Mouse (Mus musculus) hindbrain, embryonic 12.5 days (tissue): ENCODE measurements around the gene Celf2. TPM values are rescaled to one million over a fixed set of nuclear protein-coding genes. Genes with fewer than 3 reads are reported as not detected.

Experiments
- ATAC-seq: fragments of 200-750 bp; cut with Nextera tagmentation; 2 replicates; pipeline ENCODE4 v1.8.0; 2017; ENCODE audit warnings: moderate TSS enrichment; ENCODE audit not compliant: low FRiP score
- H3K27ac ChIP-seq: fragments of 300-500 bp; sonication (generic); 2 replicates; pipeline ENCODE4 v1.5.1; 2016; ENCODE audit warnings: mild to moderate bottlenecking
- H3K27me3 ChIP-seq: fragments of 300-500 bp; sonication (generic); 2 replicates; pipeline ENCODE4 v1.6.1; 2016; ENCODE audit warnings: mild to moderate bottlenecking
- H3K36me3 ChIP-seq: fragments of 300-500 bp; sonication (generic); 2 replicates; pipeline ENCODE4 v1.6.1; 2016; ENCODE audit warnings: mild to moderate bottlenecking
- H3K4me1 ChIP-seq: fragments of 300-500 bp; sonication (generic); 2 replicates; pipeline ENCODE4 v1.6.1; 2016
- H3K4me2 ChIP-seq: fragments of 300-500 bp; sonication (generic); replicated peaks from 2 replicates; pipeline ENCODE4 v1.6.1; 2016; ENCODE audit warnings: mild to moderate bottlenecking
- H3K4me3 ChIP-seq: fragments of 300-500 bp; sonication (generic); 2 replicates; pipeline ENCODE4 v1.5.1; 2016; ENCODE audit warnings: mild to moderate bottlenecking
- H3K9ac ChIP-seq: fragments of 300-500 bp; sonication (generic); 2 replicates; pipeline ENCODE4 v1.6.1; 2016; ENCODE audit warnings: mild to moderate bottlenecking, moderate library complexity
- H3K9me3 ChIP-seq: fragments of 300-500 bp; sonication (generic); replicated peaks from 2 replicates; pipeline ENCODE4 v1.6.1; 2016; ENCODE audit warnings: mild to moderate bottlenecking
- WGBS: fragments of 180-500 bp; shearing (Covaris S2); methylation state at CpG from one replicate; pipeline ENCODE4 v1.1.7; 2016; 5-methylcytosine and 5-hydroxymethylcytosine counted together
- polyA plus RNA-seq: library from polyadenylated mRNA; unstranded; fragments of >200 nt; fragmentation: Nextera tagmentation; extraction: Ambion mirVana; gene quantifications from 2 replicates; pipeline ENCODE4 v1.2.1, GENCODE M21; 2016

The Celf2 gene
- polyA plus RNA-seq, 1 experiment from 2014 or later = 108 TPM

DNA sequence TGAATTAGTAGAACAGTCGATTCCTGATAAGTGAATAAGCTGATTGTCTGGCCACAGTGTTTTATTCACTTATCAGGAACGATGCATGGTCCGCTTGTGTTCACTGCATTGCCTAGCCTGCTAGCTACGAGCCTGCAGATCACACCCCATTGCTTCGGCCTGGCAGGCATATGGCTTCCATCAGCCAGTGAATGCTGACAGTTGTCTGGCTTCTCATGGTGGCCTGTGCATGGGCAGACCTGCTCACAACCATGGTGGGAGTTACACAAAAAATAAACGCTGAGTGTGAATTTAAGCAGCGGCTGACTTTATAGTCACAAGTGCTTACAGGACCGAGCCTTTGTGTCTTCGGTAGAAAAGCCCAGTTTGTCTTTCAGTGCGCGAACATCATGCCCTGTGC lies 969.3 kb downstream of the Celf2 start:
- no peak for ATAC-seq
- no peak overlapping the region for H3K4me2 ChIP-seq
- H3K9me3 ChIP-seq = no peaks in the 10 kb centered on the region
- no peak overlapping the region for H3K4me3 ChIP-seq
- 83% methylated on average over 11 of the region's 11 CpGs for whole genome bisulfite sequencing
- no peaks in the 10 kb centered on the region for H3K36me3 ChIP-seq
- no peaks in the 10 kb centered on the region for H3K27me3 ChIP-seq
- no peak overlapping the region for H3K27ac ChIP-seq
- H3K9ac ChIP-seq = no peak overlapping the region
- H3K4me1 ChIP-seq = 0 out of 2 replicates have a peak, but pooled peaks cover 4% of the 10 kb centered on the region

DNA sequence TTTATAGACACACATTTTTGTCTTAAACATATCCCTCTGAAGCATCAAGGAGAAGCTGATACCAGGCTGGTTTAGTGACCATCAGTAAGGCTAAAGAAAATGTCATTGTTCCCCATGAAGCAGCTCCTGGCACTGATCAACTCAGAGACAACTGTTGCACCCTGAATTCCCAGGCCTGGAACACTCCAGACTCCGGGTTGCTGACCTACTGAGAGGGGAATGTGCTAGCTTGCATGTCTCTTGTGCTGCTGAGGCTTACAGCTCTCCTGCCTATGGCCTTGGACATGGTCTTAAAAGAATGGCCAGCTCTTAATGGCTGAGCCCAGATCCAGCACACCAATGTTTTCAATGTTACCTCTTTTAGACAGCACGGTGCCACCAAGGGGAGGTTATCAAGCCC lies 970.9 kb downstream of the Celf2 start:
- Histone ChIP-seq H3K4me2 (no peak overlapping the region), H3K9me3 (no peaks in the 10 kb centered on the region), H3K27me3 (no peaks in the 10 kb centered on the region), H3K4me1 (0 out of 2 replicates have a peak, but pooled peaks cover 4% of the 10 kb centered on the region), H3K36me3 (no peaks in the 10 kb centered on the region), H3K27ac (no peak overlapping the region), H3K4me3 (no peak overlapping the region), H3K9ac (no peak overlapping the region)
- WGBS = 81% methylated on average over 2 of the region's 2 CpGs
- no peak for ATAC-seq

DNA sequence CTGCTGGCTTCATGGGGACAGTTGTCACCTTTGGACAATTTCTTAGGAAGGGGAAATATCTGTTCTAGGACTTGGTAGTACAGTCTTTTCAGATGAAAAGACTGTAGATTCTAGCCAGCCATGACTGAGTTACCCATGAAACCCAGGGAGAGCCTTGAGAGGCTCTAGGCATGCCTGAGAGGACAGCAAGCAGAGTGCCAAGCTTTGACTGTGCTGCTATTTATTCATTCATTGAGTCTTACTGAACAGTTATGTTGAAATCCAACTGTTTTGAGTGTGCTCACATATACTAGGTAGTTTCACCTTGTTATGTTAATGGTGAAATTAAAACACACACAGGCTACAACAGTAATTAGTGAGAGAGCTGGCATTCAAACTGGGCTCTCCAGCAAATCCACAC lies 971.3 kb downstream of the Celf2 start:
- Histone ChIP-seq H3K27me3 (no peaks in the 10 kb centered on the region), H3K9ac (no peak overlapping the region), H3K4me2 (no peak overlapping the region), H3K36me3 (no peaks in the 10 kb centered on the region), H3K27ac (no peak overlapping the region), H3K4me3 (no peak overlapping the region), H3K9me3 (no peaks in the 10 kb centered on the region), H3K4me1 (0 out of 2 replicates have a peak, but pooled peaks cover 4% of the 10 kb centered on the region)
- ATAC-seq = no peak

DNA sequence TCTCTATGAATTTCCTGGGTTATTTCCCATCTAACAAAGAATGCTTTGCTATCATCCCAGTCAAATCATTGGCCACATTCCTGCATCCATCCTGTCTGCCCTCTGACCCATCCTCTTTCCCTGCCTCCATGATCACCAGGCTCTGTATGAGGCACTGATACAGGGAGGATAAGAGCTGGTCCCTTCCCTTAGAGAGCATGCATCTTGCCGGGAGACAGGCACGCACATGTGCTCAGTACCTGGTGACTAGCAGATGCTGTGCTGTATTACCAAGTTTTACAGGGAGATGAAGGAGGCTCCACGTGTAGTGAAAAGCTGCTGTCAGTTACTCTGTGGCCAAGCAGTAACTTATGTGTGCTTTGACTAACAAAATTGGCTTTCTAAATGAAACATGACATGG lies 972.0 kb downstream of the Celf2 start:
- H3K9me3 ChIP-seq = no peaks in the 10 kb centered on the region
- no peak overlapping the region for H3K27ac ChIP-seq
- WGBS = 76% methylated on average over 3 of the region's 3 CpGs
- no peak overlapping the region for H3K9ac ChIP-seq
- 0 out of 2 replicates have a peak, but pooled peaks cover 4% of the 10 kb centered on the region for H3K4me1 ChIP-seq
- H3K36me3 ChIP-seq = no peaks in the 10 kb centered on the region
- no peak for ATAC-seq
- H3K4me2 ChIP-seq = no peak overlapping the region
- H3K4me3 ChIP-seq = no peak overlapping the region
- no peaks in the 10 kb centered on the region for H3K27me3 ChIP-seq

DNA sequence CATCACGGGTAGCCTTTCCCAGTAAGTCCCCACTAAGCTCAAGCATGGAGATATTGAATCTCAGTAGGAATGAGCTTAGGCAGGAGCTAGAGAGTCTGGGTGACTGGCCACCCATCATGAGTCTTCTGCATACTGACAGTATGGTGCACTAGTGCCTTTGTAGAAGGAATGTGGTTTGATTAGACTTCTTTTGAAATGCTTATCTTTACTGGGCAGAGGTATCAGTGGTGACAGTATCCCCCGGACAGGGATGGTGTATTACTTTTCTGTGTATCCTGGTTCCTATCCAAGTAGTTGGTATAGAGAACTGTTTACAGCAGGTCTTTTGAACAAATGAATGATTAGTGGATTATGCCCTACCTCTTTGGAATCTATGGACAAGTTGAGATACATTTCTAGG lies 973.0 kb downstream of the Celf2 start:
- Histone ChIP-seq H3K27me3 (no peaks in the 10 kb centered on the region), H3K4me3 (no peak overlapping the region), H3K36me3 (no peaks in the 10 kb centered on the region), H3K4me1 (0 out of 2 replicates have a peak, but pooled peaks cover 4% of the 10 kb centered on the region), H3K9me3 (no peaks in the 10 kb centered on the region), H3K9ac (no peak overlapping the region), H3K4me2 (no peak overlapping the region), H3K27ac (no peak overlapping the region)
- 88% methylated on average over 2 of the region's 2 CpGs for WGBS
- no peak for ATAC-seq

DNA sequence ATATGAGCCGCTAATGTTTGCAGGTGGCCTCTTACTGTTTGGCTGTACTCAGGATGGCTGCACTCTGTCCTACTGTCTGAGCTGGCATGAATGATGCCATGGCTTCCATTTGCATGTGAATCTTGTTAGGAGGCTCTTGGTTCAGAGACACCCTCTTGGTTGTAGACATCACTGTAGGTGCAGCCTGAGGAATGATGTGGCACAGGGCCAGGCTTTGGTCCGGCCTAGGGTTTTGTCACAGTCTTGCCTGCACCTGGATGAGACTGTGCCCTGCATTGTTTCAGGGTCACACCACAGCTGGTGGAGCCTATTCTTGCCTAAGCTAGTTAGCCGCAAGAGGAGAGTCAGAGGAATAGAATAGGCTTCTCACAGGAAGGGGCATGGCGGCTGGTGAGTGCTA lies 977.0 kb downstream of the Celf2 start:
- no peak for ATAC-seq
- H3K36me3 ChIP-seq = no peaks in the 10 kb centered on the region
- no peaks in the 10 kb centered on the region for H3K9me3 ChIP-seq
- H3K4me3 ChIP-seq = no peak overlapping the region
- WGBS = 60% methylated on average over 4 of the region's 4 CpGs
- no peak overlapping the region for H3K9ac ChIP-seq
- H3K4me2 ChIP-seq = no peak overlapping the region
- no peak overlapping the region for H3K27ac ChIP-seq
- no peaks in the 10 kb centered on the region for H3K4me1 ChIP-seq
- H3K27me3 ChIP-seq = no peaks in the 10 kb centered on the region

DNA sequence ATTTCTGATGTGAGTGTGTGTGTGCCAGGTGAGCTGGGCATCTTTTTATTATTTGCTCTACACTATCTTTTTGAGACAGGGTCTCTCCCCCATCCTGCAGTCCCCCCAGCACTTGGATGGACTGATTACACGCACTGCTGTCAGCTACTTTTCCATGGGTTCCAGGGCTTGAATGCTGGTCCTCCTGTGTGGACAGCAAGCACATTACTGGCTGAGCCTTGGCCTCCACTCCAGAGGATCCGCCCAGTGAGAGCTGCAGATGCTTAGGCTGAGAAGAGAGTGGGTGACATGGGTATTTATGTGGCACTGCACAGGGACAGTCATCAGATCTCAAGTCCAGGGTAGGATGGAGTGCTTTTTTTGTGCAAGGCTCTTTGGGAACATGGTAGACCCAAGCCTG lies 981.3 kb downstream of the Celf2 start:
- Histone ChIP-seq H3K4me3 (no peak overlapping the region), H3K9me3 (no peaks in the 10 kb centered on the region), H3K9ac (no peak overlapping the region), H3K4me2 (no peak overlapping the region), H3K36me3 (no peaks in the 10 kb centered on the region), H3K27me3 (no peaks in the 10 kb centered on the region), H3K27ac (no peak overlapping the region), H3K4me1 (no peaks in the 10 kb centered on the region)
- 91% methylated on average over 2 of the region's 2 CpGs for WGBS
- ATAC-seq = no peak

DNA sequence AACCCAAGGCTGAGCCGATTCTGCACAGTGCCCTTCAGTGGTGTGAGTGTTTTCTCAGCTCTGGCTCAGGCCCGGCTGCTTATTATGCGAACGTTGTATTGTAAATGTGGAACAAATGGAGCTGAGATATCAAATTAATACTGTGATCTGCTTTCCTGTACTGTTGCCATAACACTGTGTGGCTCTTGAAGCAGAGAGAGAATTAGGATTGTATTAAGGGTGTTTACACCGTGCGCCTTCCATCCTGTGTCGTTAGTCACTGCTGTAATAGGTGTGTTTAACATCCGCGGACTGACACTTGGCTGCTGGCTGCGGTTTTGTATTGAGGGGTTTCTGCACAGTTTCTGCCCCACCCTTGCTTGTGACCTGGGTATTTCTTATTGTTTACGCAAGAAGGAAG lies 982.5 kb downstream of the Celf2 start:
- H3K9me3 ChIP-seq = no peaks in the 10 kb centered on the region
- H3K27ac ChIP-seq = no peak overlapping the region
- peak; percentile 14; the same call in 1 of the 2 replicates for ATAC-seq
- H3K4me1 ChIP-seq = no peaks in the 10 kb centered on the region
- no peak overlapping the region for H3K9ac ChIP-seq
- H3K27me3 ChIP-seq = no peaks in the 10 kb centered on the region
- H3K4me3 ChIP-seq = no peak overlapping the region
- 84% methylated on average over 11 of the region's 11 CpGs for WGBS
- H3K36me3 ChIP-seq = no peaks in the 10 kb centered on the region
- no peak overlapping the region for H3K4me2 ChIP-seq

DNA sequence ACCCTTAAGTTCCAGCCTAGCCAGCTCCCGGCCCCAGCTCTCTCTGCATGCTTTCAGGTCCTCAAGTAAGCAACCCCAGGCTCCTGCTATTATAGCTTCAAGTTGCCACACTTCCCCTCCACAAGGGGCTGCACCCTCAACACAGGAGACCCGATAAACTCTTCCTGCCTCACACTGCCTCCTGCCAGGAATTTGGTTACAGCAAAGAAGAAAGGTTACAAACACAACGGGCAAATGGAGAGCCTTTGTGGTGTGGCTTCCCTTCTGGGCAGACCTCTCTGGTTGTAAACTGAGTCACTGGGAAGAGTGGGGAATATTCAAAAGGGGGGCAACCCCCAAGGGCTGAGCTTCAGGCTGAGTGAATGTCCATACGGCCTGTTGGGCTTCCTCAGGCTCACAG lies 983.1 kb downstream of the Celf2 start:
- Histone ChIP-seq H3K9me3 (no peaks in the 10 kb centered on the region), H3K4me1 (no peaks in the 10 kb centered on the region), H3K9ac (no peak overlapping the region), H3K27me3 (no peaks in the 10 kb centered on the region), H3K27ac (no peak overlapping the region), H3K4me3 (no peak overlapping the region), H3K36me3 (no peaks in the 10 kb centered on the region), H3K4me2 (no peak overlapping the region)
- WGBS = 61% methylated on average over 4 of the region's 4 CpGs
- ATAC-seq = no peak

DNA sequence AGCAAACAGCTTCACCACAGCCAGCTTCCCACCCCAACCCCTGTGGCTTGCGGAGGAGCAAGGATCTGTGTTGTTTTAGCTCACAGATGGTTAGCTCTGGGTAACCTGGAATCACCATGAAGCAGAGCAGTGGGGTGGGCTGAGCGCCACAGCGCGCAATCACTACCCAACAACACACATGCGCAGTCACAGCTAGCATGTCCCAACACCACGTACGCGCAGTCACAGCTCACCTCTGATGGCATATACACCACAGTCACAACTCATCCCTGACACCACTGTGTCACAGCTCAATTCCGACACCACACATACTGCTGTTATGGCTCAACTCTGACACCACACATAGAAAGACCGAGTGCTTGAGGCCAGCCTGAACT lies 985.5 kb downstream of the Celf2 start:
- Histone ChIP-seq H3K27me3 (no peaks in the 10 kb centered on the region), H3K9ac (no peak overlapping the region), H3K4me1 (no peaks in the 10 kb centered on the region), H3K4me2 (no peak overlapping the region), H3K9me3 (no peaks in the 10 kb centered on the region), H3K27ac (no peak overlapping the region), H3K36me3 (no peaks in the 10 kb centered on the region), H3K4me3 (no peak overlapping the region)
- 98% methylated on average over 10 of the region's 10 CpGs for WGBS
- no peak for ATAC-seq

DNA sequence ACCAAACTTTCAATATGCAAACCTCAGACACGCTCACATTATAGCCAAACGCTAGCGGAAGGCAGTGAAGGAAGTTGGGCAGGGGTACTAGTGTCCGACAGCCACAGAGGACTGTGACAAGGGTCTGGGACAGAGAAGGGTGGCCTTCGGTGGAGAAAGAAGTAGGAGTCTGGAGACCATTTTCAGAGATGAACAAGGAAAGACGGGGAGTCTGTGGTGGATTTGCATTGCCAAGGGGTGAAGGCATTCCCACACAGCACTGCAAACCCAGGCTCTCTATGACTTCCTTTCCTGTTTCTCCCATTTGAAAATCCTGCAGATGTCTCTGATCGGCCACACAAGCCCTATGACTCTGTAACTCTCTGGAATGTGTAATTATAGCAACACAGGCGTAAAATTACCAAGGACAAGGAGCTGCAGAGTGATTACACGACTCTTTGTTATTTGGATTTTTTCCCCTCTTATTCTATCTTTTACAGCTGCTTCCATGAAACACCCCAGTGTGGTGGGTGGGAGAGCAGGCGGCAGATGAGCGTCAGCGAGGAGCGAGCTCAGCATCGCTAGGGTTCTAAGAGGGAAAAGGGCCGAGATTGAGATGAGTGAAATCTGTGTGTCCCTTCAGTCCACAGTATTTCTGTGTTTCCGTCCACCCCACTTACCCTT lies 986.0 kb downstream of the Celf2 start:
- H3K4me3 ChIP-seq = no peak overlapping the region
- H3K36me3 ChIP-seq = no peaks in the 10 kb centered on the region
- H3K27ac ChIP-seq = no peak overlapping the region
- H3K9me3 ChIP-seq = no peaks in the 10 kb centered on the region
- no peak overlapping the region for H3K4me2 ChIP-seq
- H3K27me3 ChIP-seq = no peaks in the 10 kb centered on the region
- ATAC-seq = no peak
- no peak overlapping the region for H3K9ac ChIP-seq
- WGBS = 82% methylated on average over 16 of the region's 16 CpGs
- H3K4me1 ChIP-seq = no peaks in the 10 kb centered on the region

DNA sequence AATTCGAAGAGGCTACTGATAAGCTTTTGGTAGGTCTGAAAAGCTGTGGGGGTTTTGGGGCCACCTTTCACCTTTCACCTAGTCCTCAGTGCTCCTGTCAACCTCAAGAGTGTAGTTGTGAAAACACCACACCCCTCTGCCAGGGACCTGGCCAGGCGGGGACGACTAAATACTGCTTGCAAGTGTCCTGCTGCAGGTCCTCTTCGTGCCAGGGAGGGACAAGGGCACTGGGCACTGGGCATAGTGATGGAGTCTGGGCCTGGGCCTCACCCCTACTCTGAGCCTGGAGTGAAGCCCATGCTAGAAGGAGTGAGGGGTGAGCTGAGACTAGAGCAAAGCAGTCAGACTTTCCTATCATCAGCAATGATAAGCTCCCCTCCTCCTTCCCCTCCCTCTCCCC lies 987.0 kb downstream of the Celf2 start:
- ATAC-seq = no peak
- Histone ChIP-seq H3K9ac (no peak overlapping the region), H3K36me3 (no peaks in the 10 kb centered on the region), H3K9me3 (no peaks in the 10 kb centered on the region), H3K4me1 (no peaks in the 10 kb centered on the region), H3K4me3 (no peak overlapping the region), H3K27ac (no peak overlapping the region), H3K4me2 (no peak overlapping the region), H3K27me3 (no peaks in the 10 kb centered on the region)
- WGBS = 82% methylated on average over 4 of the region's 4 CpGs

DNA sequence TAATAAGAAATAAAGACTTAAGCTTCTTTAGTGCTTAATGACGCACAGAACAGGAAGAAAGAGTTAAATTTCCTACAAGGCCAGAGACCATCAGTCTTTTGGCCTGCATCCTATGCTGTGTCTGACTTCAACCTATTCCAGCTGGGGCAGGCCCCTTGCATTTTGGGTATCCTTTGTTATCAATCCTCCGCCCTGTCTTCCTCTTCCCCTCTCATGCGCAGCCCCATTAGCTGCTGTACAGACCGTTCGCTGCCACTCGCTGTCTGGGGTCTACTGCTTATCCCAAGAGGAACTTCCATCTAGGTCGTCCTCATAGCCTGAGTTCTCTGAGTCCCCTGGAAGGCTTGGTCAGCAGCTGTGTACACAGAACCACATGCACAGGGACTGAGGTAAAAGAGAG lies 996.2 kb downstream of the Celf2 start:
- Histone ChIP-seq H3K4me3 (no peak overlapping the region), H3K27me3 (no peaks in the 10 kb centered on the region), H3K4me2 (no peak overlapping the region), H3K9me3 (no peaks in the 10 kb centered on the region), H3K9ac (no peak overlapping the region), H3K36me3 (no peaks in the 10 kb centered on the region), H3K4me1 (no peaks in the 10 kb centered on the region), H3K27ac (no peak overlapping the region)
- WGBS = 74% methylated on average over 7 of the region's 7 CpGs
- no peak for ATAC-seq
